Mouse (Mus musculus) frontal cortex, postnatal 25 days (tissue): ENCODE measurements around the gene Aco2.

Experiments
- DNase-seq, 2 experiments: peaks; one replicate each; pipeline ENCODE4 v3.0.0; 2022; ENCODE audit warnings: low spot score in 2 of 2

Gene Aco2

DNA sequence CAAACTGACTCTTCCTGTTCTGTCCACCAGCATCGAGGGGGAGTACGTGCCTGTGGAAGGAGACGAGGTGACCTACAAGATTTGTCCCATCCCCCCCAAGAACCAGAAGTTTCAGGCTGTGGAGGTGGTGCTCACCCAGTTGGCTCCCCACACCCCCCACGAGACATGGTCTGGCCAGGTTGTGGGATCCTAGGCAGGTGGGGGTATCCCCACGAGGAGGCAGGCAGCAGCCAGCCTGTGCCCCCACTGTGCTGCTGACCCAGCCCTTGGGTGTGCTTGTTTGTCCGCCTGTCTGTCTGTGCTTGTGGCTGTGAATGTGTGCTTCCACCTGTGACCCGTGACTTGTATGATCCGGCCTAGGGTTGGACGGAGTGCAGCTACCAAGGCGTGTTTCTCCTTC is 77.0 kb downstream of the Aco2 start:
- DNase-seq, result no peak

DNA sequence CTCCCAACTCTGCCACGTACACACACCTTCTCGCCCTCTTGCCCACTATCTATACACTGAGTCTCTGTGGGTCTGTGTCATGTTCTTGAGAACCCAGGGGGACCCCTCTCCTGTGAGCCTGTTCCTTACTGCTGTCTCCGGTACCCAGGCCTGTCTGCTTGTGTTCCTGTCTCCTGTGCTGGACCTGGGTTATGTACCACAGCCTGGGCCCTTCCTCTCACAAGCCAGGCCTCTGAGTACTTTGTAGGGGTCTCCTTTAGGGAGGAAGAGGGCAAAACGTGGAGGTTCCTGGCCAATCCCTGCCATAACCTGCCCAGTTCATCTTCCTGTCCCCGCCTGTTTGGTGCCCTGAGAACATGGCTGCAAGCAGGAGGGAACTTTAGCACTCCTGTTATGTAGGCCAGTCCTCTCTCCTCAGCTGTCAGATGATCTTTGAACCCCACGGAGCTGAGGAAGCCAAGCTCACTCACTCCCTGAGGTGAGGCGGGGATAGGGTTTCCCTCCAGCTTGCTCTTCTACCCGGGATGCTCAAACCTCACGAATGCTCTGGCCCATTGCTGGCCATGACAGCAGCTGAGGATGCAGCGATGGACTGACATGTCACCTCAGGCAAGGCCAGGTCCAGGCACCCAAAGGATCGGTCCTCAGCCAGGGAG is 77.5 kb downstream of the Aco2 start:
- DNase-seq, result no peak

DNA sequence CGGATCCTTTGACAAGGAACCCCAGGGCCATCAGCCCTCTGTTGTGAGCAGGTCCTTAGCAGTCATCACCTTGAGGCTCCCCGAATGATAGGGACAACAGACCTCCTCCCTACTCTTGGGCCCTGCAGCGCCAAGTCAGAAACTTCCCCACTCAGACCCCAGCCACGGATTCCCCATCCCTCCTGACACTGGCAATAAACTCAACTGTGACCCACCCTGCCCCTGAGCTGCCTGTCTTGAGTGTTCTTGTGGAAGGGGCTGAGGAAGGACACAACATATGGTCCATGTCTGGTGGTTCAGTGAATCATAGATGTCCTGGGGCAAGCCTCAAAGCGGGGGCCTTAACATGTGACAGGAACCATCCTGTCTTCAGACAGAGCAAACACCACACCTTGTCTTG is 78.6 kb downstream of the Aco2 start:
- DNase-seq, result no peak

DNA sequence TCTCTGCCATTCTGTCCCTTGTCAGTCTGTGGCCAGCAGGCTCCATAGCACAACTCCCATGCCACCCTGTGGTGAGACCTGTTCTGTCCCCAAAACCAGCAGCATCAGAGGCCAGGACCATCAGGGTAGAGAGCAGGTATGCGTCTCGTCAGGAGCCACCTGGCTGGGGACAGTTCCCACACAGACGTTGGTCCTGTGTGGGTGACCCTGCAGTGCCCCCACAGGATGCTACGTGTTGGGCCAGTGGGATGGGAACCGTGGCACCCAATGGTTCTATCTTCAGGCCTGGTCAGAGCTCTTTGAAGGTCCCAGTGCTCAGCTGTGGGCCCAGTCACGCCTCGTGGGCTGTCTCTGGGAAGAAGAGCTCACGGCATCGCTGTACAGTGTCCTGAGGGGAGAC is 79.0 kb downstream of the Aco2 start:
- no peak for DNase-seq

DNA sequence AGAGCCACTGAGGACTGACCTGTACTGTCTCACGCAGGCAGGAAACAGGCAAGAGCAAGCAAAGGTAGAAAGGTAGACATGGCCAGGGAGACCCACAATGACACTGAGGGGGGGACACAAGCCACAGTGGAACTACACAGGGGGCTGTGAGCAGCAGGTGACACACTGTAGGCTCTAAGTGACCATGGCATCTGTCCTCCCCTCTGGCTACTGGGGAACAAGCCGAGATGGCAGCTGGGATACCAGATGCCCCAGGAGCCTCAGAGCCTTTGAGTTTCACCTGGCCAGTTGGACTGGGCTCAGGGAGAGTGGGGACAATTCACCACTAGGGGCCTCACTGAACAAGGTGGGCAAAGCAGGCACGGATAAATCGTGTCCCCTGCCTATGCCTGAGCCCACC is 80.2 kb downstream of the Aco2 start:
- no peak for DNase-seq

DNA sequence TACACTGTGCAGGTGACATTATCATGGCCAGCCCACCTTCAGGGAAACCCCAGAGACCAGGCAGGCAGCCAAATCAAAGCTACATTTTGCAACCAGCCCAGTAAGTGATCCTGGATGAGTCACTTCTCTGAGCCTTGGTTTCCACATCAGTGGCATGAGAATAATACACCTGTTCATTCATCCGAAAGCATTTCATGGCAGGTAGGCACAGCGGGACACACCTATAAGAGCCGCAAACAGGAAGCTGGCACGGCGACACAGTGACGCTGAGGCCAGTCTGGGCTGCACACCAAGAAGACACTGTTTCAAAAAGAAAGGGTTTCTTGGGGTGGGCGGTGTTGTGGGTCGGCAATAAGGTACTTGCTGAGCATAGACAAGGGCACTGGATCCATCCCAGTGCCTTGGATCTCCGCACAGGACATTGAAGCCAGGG is 82.1 kb downstream of the Aco2 start:
- no peak for DNase-seq

DNA sequence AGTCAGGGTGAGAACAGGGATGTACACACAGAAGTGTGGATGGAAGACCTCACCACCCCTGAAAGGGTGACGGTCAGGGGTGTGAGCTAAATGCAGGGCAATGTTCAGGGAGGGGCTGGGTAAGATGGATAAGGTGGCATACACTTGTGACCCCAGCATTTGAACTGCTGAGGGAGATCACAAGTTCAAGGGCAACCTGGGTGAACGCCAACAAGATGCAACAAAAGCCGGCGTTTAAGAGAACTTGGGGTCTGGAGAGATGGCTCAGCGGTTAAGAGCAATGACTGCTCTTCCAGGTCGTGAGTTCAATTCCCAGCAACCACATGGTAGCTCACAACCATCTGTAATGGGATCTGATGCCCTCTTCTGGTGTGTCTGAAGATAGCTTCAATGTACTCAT is 82.6 kb downstream of the Aco2 start:
- no peak for DNase-seq

DNA sequence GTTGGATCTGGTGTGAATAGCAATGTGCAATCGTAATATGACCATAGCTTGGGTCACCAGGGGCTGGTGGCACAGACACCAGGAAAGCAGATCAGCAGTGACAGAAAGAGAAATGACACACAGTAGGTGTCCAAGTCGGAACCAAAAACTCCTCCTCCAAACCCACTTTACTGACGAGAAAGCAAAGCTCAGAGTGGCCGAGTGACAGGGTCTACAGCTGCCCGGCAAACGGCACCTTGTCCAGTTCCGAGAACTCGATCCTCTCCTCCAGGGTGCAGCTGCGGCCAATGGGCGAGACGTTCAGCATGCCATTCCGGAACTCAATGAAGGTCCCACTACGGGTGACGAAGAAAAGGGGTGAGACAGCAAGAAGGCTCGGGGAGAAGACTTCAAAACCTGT is 83.3 kb downstream of the Aco2 start:
- no peak for DNase-seq

DNA sequence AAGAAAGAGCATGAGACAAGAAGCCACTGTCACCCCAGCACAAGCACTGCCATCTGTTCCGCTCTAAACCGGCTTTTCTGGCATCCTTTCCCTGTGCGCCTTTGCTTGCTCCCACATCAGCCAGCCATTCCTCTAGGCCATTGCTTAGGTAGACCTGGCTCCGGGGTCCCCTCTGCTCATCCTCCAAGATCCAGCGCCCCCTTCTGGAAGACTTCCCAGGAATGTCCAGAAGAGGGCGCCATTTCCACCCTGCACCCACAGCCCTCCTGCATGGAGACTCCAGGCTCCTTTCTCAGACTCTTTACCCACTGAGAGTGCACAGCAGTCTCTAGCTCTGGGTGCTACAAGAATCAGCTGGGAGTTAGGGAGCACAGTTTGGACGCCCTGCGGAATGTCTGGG is 84.3 kb downstream of the Aco2 start:
- DNase-seq, result no peak

DNA sequence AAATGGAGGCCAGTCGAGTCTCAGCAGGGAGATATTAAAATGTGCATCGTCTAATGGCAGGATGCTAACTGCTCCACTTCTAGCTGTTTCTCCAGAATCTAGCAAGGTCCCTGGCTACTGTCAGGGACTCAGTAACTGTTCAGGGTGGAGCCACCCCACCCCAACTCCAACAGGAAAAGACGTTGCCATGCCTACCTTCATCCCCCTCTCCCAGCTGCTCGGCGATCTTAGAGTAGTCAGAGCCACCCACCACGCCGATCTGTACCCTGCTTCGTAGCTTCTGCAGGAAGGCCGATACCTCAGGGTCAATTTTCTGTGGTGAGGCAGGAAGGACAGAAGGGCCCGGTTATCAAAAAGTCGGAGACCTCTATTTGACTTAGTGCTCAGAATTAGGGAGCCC is 85.5 kb downstream of the Aco2 start:
- no peak for DNase-seq

DNA sequence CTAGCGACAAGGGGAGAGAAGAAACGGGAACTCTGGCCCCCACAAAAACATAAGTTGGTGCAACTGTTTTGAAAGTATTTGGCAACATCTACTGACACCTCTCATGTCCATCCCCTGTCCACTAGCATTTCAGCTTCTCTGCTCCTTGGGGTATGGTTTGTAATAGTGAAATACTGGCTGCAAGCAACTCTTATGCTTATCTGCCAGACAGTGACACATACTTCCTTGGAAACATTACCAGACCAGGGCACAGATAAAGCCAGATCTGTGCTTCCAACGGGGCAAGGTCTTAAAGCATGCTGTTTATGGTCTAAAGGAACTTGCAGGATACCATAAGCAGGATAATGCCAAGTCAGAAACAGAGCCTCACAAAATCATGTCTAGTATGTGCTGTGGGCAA is 86.8 kb downstream of the Aco2 start:
- DNase-seq, result no peak

DNA sequence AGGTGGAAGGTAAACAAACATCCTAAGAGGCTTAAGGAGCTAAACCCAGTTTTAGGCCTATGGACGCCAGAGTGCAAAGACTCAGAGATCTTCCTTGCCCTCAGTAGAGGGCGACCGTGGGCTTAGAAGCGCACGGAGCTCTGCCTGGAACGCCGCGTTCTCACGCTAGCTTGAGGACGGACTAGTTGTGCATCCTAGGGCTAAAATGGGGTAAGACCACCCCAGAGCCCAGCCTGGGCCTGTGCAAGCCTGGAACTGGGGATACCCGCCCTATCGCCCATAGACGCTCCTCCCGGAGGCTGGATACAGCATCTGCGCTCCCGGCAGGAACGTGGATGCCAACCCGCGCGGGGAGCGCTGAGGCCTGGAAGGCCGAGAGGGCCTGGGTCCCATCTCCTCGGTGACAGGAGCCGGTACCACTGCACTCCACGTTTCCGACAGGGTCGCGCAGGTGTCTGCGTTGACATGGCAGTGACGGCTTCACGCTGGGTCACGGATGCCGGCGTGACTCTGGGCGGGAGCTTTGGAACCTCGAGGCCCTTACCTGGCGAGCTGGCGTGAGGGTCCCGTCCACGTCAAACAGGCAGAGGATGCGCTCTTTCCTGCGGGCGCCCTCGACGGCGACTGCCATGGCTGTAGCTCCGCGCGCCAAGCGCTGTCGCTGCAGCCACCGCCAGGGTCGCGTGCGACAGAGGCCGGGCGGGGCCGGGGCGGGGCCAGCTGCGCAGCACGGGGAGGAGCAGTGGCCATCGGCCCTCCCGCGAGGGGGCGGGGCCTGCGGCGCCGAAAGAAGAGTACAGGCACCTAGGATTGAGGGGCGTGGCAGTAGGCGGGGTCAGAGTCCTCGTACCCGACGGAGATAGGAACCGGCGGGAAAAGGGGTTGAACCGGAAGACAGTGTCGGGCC is 88.3 kb downstream of the Aco2 start, which contains the start of gene Pmm1:
Pmm1 (minus strand) TSS at position 760 of the 907 bp plus-strand sequence.
- DNase-seq, result peak; percentile 90 to 93

DNA sequence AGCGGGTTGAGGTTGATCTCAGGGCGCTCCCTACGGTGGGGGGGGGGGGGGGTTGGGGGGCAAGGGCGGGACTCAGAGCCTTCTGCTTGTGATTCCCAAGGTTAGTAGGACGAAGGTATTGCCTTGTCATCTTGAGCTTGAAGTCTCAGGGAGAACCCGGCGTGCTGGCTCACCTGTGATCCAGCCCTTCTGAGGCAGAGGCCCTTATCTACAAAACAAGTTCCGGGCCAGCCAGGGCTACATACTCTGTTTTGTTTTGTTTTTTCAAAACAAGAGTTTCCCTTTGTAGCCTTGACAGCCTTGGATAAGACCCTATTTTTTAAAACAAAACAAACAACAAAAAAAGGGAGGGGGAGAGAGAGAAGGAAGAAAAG is 89.0 kb downstream of the Aco2 start:
- no peak for DNase-seq

DNA sequence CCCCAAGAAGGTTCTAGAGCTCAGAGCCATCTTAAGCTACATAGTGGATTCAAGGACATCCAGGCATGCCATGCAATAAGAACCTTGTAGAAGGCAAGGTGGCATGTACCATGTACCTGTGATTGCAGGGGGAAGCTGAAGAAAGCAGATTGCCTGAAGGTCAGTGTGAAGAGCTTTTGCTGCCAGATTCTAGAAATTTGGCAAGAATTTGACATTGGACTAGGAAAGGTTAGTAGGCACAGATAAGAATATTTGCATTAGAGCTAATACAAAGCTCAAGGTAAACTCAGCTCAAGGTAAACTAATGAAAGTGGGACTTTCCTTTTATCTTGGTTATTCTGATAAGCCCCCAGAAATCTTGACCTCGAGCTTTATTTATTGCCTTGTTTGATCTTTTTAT is 92.2 kb downstream of the Aco2 start:
- DNase-seq, result no peak
